Mouse (Mus musculus): ENCODE results near the gene Tubb4a. TPM values are rescaled to one million over a fixed set of nuclear protein-coding genes. Genes with fewer than 3 reads are reported as not detected.
A peak's percentile ranks its signal among the peaks of the same experiment; 100 is the strongest.
"Not testable (repeated sequence)": the region's sequence is repeated elsewhere in the genome, so short reads cannot be mapped to it uniquely, and the experiment has no call there.

Tubb4a gene
- polyA plus RNA-seq, 1 experiment = 3.8 TPM

DNA sequence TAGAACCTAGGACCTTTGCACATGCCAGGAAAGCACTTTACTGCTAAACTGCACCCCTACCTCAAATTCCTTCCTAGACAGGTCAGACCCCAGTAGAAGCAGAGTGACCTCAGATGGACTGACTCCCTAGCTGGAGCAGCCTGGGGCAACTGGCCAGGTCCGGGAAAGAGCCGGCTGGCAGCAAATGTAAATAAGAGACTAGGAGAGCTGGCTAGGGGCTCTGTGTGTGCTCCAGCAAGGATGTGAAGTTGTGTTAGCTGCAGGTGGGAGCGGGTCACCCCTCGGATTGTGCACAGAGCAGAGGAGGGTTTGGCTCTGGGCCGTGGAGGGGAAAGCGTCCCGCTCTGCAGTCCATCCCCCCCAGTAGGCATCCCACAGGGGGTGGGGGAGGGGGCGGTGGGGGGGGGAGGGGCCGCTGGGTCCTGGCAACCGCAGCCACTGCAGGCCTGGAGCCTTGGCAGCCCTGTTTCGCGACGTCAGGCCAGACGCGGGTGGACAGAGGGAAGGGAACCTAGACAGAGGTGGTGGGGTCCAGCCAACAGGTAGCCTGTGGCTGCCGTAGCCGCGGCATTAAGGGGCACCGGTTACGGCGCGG lies 28.6 kb downstream of the Tubb4a start, which contains the start of gene Crb3:
Crb3 (plus strand) TSS at position 215 of the 595 bp plus-strand sequence.
- no peak for DNase-seq (ENCODE audit: low spot score)

- DNase-seq (ENCODE audit: low spot score) = no peak
These were observed 31.3 kb downstream of the Tubb4a start for GRCm38 (mm10) chr17:57056246-57056645.

DNA sequence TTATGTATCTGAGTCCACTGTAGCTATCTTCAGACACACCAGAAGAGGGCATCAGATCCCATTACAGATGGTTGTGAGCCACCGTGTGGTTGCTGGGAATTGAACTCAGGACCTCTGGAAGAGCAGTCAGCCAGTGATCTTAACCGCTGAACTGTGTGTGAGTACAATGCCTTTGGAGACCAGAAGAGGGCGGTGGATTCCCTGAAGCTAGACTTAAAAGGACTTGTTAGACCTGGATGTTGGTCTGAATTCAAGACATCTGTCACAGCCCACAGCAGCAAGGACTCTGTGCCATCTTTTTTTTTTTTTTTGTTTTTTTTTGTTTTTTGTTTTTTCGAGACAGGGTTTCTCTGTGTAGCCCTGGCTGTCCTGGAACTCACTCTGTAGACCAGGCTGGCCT lies 35.9 kb downstream of the Tubb4a start:
- not testable (repeated sequence) for DNase-seq (ENCODE audit: low spot score)

DNA sequence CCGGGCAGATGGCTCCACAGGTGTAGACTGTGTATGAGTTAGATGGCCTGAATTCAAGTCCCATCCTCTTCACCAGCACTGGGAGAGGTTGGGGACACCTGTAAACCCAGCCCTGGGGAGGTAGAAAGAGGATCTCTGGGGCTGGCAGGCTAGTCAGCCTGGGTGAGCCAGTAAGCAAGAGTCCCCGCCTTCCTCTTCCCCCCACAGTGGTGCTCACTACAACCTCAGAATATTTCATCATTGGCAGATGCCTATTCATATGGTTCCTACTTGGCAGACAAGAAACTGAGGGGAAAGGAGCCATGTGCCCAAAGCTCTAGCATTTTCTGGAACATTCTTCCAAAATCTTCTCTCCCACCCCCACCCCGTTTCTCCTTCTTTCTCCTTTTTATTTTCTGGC lies 38.8 kb downstream of the Tubb4a start:
- no peak for DNase-seq (ENCODE audit: low spot score)

DNA sequence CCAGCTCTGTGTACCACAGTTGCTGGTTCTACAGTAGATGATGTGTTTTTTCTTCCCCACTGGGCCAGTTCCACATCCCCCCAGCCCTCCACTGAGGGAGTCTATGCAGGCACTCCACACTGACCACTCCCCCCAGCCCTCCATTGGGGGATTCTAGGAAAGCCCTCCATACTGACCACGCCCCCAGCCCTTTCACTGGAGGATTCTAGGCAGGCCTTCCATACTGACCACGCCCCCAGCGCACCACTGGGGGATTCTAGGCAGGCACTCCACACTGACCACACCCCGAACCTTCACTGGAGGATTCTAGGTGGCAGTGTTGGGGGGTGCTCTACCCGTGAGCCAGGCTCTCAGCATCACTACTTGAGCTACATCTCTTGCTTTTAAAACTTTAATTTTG lies 40.2 kb downstream of the Tubb4a start:
- no peak for DNase-seq (ENCODE audit: low spot score)

- DNase-seq (ENCODE audit: low spot score) = no peak
These were observed 46.0 kb downstream of the Tubb4a start, which contains the start of gene Slc25a41 for GRCm38 (mm10) chr17:57041554-57041953. Gene Slc25a41 (minus strand): TSS chr17:57041654.

DNA sequence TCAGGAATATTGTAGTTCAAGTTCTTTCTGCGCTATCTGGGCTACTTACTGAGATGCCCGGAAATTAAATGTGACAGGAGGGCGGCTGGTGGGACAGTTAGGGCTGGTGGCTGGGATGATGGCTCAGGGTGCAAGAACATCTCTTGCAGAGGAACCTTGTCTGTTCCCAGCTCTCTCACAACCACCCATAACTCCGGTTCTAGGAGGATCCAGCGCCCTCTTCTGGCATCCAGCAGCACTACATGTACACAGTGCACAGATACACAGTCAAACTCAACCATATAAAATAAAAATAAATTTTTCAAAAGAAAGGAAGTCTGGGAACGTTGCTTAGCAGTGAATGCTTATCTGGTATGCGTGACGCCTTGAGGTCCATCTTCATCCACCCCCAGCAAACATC lies 48.6 kb downstream of the Tubb4a start:
- DNase-seq (ENCODE audit: low spot score) = no peak

GRCm38 (mm10) chr17:57032854-57033253 lies 54.7 kb downstream of the Tubb4a start:
- no peak for DNase-seq (ENCODE audit: low spot score)

DNA sequence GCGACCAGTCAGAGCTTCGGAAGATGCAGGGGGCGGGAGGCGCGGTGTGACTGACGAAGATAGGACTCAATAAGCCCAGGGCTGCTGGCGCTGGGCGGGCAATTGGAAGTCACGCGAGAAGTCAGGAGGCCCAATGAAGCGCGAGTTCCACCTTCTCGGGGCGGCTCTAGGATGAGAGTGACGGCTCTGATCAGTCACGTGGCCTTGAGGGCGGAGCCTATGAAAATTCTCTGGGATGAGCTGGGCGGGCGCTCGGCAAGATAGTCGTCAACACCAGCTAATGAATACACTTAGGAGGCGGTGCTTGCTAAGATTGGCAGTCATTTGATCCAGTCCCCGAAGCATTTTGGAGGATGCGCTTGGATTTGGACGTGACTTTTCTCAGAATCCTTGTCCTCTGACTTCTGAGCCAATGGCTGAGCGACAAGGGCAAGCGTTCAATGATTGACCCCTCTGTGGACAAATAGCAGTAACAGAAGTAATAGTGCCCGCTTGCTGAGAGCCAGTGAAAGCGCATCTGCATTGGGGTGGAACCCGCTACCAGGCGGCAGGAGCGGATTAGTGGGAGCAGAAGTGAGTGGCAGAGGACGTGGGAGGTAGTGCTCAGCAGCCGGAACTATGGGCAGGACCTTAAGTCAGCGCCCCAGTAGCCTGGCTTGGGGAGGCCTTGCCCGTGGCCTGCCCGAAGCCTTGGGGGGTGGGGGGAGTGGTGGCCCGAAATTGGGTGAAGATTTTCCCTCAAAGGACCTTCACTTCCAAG lies 55.7 kb downstream of the Tubb4a start:
- peak; percentile 79 for DNase-seq (ENCODE audit: low spot score)

DNA sequence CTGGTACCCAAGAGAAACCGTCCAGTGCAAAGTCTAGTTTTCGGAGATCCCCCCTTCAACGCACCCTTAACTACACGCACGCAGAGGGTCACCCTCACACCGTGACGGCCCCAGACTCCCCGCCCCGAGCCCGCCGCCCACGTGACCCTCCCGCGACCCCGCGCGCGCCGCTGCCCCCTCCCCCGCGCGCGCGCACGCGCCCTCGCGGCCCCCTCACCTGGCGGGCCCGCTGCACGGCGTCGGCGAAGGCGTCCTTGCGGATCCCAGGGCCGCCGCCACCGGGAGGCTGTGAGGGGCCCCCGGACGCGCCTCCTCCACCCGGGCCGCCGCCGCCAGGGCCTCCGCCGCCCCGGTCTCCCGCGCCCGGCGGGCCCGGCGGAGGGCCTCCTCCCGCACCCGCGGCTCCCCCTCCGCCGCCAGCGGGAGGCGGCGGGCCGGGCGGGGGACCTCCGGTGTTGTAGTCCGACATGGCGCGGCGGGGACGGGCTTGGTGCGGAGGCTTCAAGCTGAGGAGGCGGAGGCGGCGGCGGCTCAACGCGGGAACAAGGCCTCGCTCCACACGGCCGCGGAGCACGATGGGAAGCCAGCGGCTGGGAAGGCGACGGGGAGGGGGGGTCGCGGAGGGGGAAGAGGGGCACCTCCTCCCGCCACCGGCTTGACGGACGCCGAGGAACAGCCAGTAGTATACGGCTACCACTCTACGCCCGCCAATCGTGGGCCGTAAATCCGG lies 56.5 kb downstream of the Tubb4a start, which contains the start of gene Khsrp:
Khsrp (minus strand) TSS at position 592 of the 730 bp plus-strand sequence.
- DNase-seq (ENCODE audit: low spot score) = peak; percentile 90

Other genes starting within 250 kb of the Tubb4a start
- 0.03 TPM in 1 of 2 replicates, not detected in the other for gene Acsbg2, start 213.3 kb downstream of the Tubb4a start, polyA plus RNA-seq (2012; rRNA removed)
- gene 1700061G19Rik, start 212.3 kb downstream of the Tubb4a start, polyA plus RNA-seq (2012; rRNA removed) = 2.9 and 3.1 TPM in 2 replicates
- gene Mllt1, start 152.4 kb downstream of the Tubb4a start, polyA plus RNA-seq (2012; rRNA removed) = 33.8 and 34.5 TPM in 2 replicates
- 0.12 and 0.17 TPM in 2 replicates for gene Acer1, start 105.7 kb downstream of the Tubb4a start, polyA plus RNA-seq (2012; rRNA removed)
- 93.9 and 105 TPM in 2 replicates for gene Clpp, start 97.5 kb downstream of the Tubb4a start, polyA plus RNA-seq (2012; rRNA removed)
- gene Alkbh7, start 90.4 kb downstream of the Tubb4a start, polyA plus RNA-seq (2012; rRNA removed) = 18.1 and 20.6 TPM in 2 replicates
- not detected in 2 replicates for gene Pspn, start 87.8 kb downstream of the Tubb4a start, polyA plus RNA-seq (2012; rRNA removed)
- 41.2 and 47.4 TPM in 2 replicates for gene Gtf2f1, start 76.5 kb downstream of the Tubb4a start, polyA plus RNA-seq (2012; rRNA removed)
- gene Gm17949, start 76.3 kb downstream of the Tubb4a start, polyA plus RNA-seq (2012; rRNA removed) = 0.18 and 0.19 TPM in 2 replicates
- 54.9 and 60.3 TPM in 2 replicates for gene Khsrp, start 56.3 kb downstream of the Tubb4a start, polyA plus RNA-seq (2012; rRNA removed)
- not detected in 2 replicates for gene Slc25a41, start 46.1 kb downstream of the Tubb4a start, polyA plus RNA-seq (2012; rRNA removed)
- 22.8 and 32.2 TPM in 2 replicates for gene Crb3, start 28.7 kb downstream of the Tubb4a start, polyA plus RNA-seq (2012; rRNA removed)
- 34.2 and 71.3 TPM in 2 replicates for gene Slc25a23, start 27.9 kb downstream of the Tubb4a start, polyA plus RNA-seq (2012; rRNA removed)
- 5.1 and 6.1 TPM in 2 replicates for gene Dennd1c, start 9.3 kb downstream of the Tubb4a start, polyA plus RNA-seq (2012; rRNA removed)
- gene Tnfsf9, start 17.5 kb upstream of the Tubb4a start, polyA plus RNA-seq (2012; rRNA removed) = 5.7 and 8.8 TPM in 2 replicates
- gene Cd70, start 62.0 kb upstream of the Tubb4a start, polyA plus RNA-seq (2012; rRNA removed) = 0.18 and 0.25 TPM in 2 replicates
- 0.55 and 0.68 TPM in 2 replicates for gene Tnfsf14, start 106.4 kb upstream of the Tubb4a start, polyA plus RNA-seq (2012; rRNA removed)
- gene C3, start 140.4 kb upstream of the Tubb4a start, polyA plus RNA-seq (2012; rRNA removed) = 163 and 168 TPM in 2 replicates
- 46.5 and 46.9 TPM in 2 replicates for gene Gpr108, start 160.7 kb upstream of the Tubb4a start, polyA plus RNA-seq (2012; rRNA removed)
- 78.9 and 81.3 TPM in 2 replicates for gene Trip10, start 161.7 kb upstream of the Tubb4a start, polyA plus RNA-seq (2012; rRNA removed)
- gene Vav1, start 191.3 kb upstream of the Tubb4a start, polyA plus RNA-seq (2012; rRNA removed) = 3.5 and 3.9 TPM in 2 replicates